Mouse (Mus musculus) cerebellum, adult (tissue): ENCODE results near the gene Gda.
A peak's percentile ranks its signal among the peaks of the same experiment; 100 is the strongest.

Source experiments
- ATAC-seq: cut with Nextera tagmentation; 2 replicates; pipeline ENCODE4 v1.9.2; 2017; ENCODE audit warnings: mild to moderate bottlenecking, moderate library complexity, mixed read lengths; ENCODE audit not compliant: insufficient number of reproducible peaks, low FRiP score, low TSS enrichment

Gda gene

GRCm38 (mm10) chr19:21381696-21382095 lies 91.5 kb downstream of the Gda start:
- ATAC-seq: no peak

GRCm38 (mm10) chr19:21379195-21379594 lies 94.0 kb downstream of the Gda start:
- ATAC-seq: no peak

DNA sequence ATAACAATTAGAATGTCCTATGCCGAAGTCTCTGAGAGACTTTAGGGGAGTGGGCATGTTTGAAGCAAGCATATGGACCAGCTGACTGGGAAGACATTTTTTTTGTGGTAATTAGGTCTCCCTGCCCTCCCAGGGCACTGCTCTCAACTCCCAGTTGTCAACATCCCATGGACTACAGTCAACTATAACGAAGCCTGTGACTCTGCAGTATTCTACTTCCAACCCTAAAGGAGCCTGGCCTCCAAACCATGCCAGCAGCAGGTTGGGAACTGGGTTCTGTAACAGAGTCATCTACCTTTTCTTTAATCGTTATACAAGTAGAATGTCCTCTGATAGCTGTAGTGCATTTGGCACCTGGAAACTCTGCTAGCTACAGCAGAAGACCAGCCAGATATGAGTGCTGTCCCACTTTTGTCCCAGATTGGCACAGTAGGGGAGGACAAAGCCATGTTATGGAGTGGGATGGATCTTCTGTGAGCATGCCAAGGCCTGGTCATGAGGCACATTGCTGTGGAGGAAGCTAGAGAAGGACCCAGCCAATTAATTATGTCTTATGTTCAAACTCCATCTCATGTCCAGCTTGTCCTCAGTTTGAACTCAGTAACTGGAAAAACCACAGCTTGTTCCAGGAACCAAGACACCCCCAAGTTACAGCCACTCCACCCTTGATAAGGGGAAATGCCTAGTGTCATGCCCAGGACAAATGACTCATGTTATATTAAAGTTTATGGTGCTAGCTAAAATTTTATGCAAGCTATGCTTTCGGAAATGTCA lies 96.6 kb downstream of the Gda start:
- ATAC-seq: peak; percentile 76

DNA sequence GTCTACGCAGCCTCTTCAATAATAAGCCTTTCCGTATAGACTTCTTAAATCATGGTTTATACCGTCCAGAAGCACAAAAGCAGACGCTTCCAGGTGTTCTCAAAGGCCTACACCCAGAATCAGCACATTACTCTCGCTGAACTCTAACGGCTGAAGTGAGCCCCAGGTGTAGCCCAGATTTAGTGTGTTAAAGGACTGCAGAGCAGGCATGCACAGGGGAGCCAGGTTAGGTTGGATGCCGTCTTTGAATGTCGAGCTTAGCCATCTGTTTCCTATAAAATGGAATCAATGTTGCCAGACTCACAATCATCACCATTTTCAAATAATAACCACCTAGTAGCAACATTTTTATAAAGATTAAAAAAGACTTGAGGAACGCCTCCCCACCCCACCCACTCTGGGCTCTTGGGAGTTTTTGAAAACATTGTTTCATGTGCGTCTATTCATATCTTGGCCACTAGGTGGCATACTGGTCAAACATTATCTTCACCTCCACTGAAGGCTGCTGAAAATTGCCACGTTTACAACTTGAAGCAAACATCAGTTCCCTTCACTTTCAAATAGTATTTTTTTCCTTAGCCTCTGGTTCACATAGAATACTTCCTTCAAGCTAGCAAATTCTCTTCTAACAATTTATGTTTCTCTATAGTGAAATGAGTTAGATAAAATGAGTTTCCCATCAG lies 100.0 kb downstream of the Gda start:
- ATAC-seq: peak; percentile 42; the same call in 1 of the 2 replicates

GRCm38 (mm10) chr19:21372395-21373072 lies 100.7 kb downstream of the Gda start:
- ATAC-seq: no peak

- no peak for ATAC-seq
Observed at GRCm38 (mm10) chr19:21371337-21371736, 101.9 kb downstream of the Gda start.

- ATAC-seq: no peak
Observed at GRCm38 (mm10) chr19:21370782-21371181, 102.5 kb downstream of the Gda start.

- ATAC-seq: no peak
Observed at GRCm38 (mm10) chr19:21369175-21369574, 104.1 kb downstream of the Gda start.

GRCm38 (mm10) chr19:21368595-21368994 lies 104.7 kb downstream of the Gda start:
- ATAC-seq: no peak

DNA sequence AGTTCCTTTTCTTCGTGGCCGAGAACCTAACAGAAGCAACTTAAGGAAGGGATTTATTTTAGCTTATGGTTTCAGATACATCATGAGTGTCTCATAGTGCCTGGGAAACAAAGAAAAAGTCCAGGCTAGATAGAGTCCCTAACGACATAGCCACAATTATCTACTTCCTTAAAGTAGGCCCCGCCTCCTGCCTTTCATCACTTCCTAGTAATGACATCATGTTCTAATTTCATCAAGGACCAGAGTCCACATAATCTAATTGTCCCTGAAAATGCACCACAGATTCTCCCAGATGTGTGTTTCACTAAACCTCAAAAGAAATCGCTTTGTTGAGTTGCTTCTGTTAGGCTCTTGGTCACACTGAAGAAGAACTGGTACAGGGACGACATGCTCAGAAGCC lies 115.5 kb downstream of the Gda start:
- no peak for ATAC-seq

DNA sequence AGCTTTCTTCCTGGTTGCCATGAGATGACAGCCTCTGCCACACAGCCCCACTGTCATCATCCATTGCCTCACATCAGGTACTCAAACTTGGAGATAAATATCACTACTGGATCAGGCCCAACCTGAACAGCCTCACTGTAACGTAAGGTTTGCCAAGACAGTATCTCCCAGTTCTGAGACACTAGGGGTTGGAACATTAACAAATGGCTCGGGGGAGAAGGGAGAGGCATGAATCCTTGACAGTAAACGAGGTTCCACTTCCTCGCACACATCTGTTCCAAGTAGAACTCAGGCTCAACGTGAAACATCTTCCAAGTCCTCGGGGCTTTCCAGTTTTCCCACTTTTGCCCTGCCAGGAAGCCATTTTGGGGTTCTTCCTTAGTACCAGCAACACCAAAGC lies 123.6 kb downstream of the Gda start:
- ATAC-seq: no peak

GRCm38 (mm10) chr19:21346646-21347045 lies 126.6 kb downstream of the Gda start:
- ATAC-seq: no peak
